Mouse (Mus musculus) B cell, adult (primary cell): Measurements from ENCODE around the gene Vmn1r139. TPM values are rescaled to one million over a fixed set of nuclear protein-coding genes. Genes with fewer than 3 reads are reported as not detected.

Source experiments
- total RNA-seq: library from RNA; stranded (reverse); gene quantifications from 4 replicates; pipeline ENCODE4 v1.2.4, GENCODE M21; 2023; ENCODE audit not compliant: inconsistent age

Gene Vmn1r139
- total RNA-seq: not detected in 4 replicates

GRCm38 (mm10) chr7:22068757-22069156 is at the start of gene Vmn1r139:
Gene Vmn1r139 (plus strand): TSS chr7:22069057.

GRCm38 (mm10) chr7:22028797-22029196 is 40.1 kb upstream of the Vmn1r139 start, which contains the start of gene Vmn1r138:
Gene Vmn1r138 (minus strand): TSS chr7:22028897.

GRCm38 (mm10) chr7:22056205-22056604 is 12.7 kb upstream of the Vmn1r139 start, which contains the start of gene Gm6176:
Gene Gm6176 (minus strand): TSS chr7:22056305.

GRCm38 (mm10) chr7:22118145-22118544 is 49.3 kb downstream of the Vmn1r139 start, which contains the start of gene Gm16451:
Gene Gm16451 (minus strand): TSS chr7:22118245.

GRCm38 (mm10) chr7:22134641-22135040 is 65.8 kb downstream of the Vmn1r139 start, which contains the start of gene Gm10666:
Gene Gm10666 (minus strand): TSS chr7:22134741.

Other genes starting within 250 kb of the Vmn1r139 start
- gene Vmn1r135, start 236.7 kb upstream of the Vmn1r139 start, total RNA-seq: not detected in 4 replicates
- not detected in 4 replicates for gene Gm5725, start 224.8 kb upstream of the Vmn1r139 start, total RNA-seq
- gene Gm5891, start 147.8 kb upstream of the Vmn1r139 start, total RNA-seq: not detected in 4 replicates
- gene Vmn1r137, start 74.5 kb upstream of the Vmn1r139 start, total RNA-seq: not detected in 4 replicates
- gene Vmn1r138, start 40.2 kb upstream of the Vmn1r139 start, total RNA-seq: not detected in 4 replicates
- gene Gm6176, start 12.8 kb upstream of the Vmn1r139 start, total RNA-seq: not detected in 4 replicates
- not detected in 4 replicates for gene Gm16451, start 49.2 kb downstream of the Vmn1r139 start, total RNA-seq
- gene Gm10666, start 65.7 kb downstream of the Vmn1r139 start, total RNA-seq: not detected in 4 replicates
- gene Vmn1r142, start 95.0 kb downstream of the Vmn1r139 start, total RNA-seq: not detected in 4 replicates
- gene Vmn1r143, start 120.3 kb downstream of the Vmn1r139 start, total RNA-seq: not detected in 4 replicates
- not detected in 4 replicates for gene Gm8653, start 132.2 kb downstream of the Vmn1r139 start, total RNA-seq
- not detected in 4 replicates for gene Gm8453, start 160.4 kb downstream of the Vmn1r139 start, total RNA-seq